Mouse (Mus musculus): ENCODE data around the gene Cpox.

Cpox gene

GRCm38 (mm10) chr16:58697261-58697660 lies 27.2 kb downstream of the Cpox start:
- Histone ChIP-seq H3K36me3 (ENCODE audit: insufficient read depth, low read length) (no peaks in the 10 kb centered on the region), H3K27me3 (ENCODE audit: insufficient read depth, low read length) (no peaks in the 10 kb centered on the region), H3K4me1 (replicated peaks; ENCODE audit: low read depth, low read length) (no peaks in the 10 kb centered on the region), H3K9me3 (ENCODE audit: low read length) (no peaks in the 10 kb centered on the region), H3K4me3 (replicated peaks; ENCODE audit: low read length) (no peak overlapping the region)
- TF ChIP-seq POU5F1 (IDR thresholded peaks at IDR 0.05; ENCODE audit: borderline replicate concordance, low read length) = no peak
- TF ChIP-seq CTCF (conservative IDR thresholded peaks at IDR 0.05; ENCODE audit: low read length) = no peak
- no peak for TF ChIP-seq NANOG (IDR thresholded peaks at IDR 0.05; ENCODE audit: borderline replicate concordance, low read length)

GRCm38 (mm10) chr16:58700174-58700573 lies 30.1 kb downstream of the Cpox start:
- Histone ChIP-seq H3K4me1 (replicated peaks; ENCODE audit: low read depth, low read length) (no peaks in the 10 kb centered on the region), H3K27me3 (ENCODE audit: insufficient read depth, low read length) (no peaks in the 10 kb centered on the region; the same call in 1 of the 2 replicates), H3K9me3 (ENCODE audit: low read length) (no peaks in the 10 kb centered on the region), H3K36me3 (ENCODE audit: insufficient read depth, low read length) (no peaks in the 10 kb centered on the region), H3K4me3 (replicated peaks; ENCODE audit: low read length) (no peak overlapping the region)
- TF ChIP-seq NANOG (IDR thresholded peaks at IDR 0.05; ENCODE audit: borderline replicate concordance, low read length) = no peak
- TF ChIP-seq POU5F1 (IDR thresholded peaks at IDR 0.05; ENCODE audit: borderline replicate concordance, low read length) = no peak
- TF ChIP-seq CTCF (conservative IDR thresholded peaks at IDR 0.05; ENCODE audit: low read length) = no peak

- Histone ChIP-seq H3K4me3 (replicated peaks; ENCODE audit: low read length) (no peak overlapping the region), H3K4me1 (replicated peaks; ENCODE audit: low read depth, low read length) (no peaks in the 10 kb centered on the region), H3K36me3 (ENCODE audit: insufficient read depth, low read length) (no peaks in the 10 kb centered on the region), H3K9me3 (ENCODE audit: low read length) (no peaks in the 10 kb centered on the region), H3K27me3 (ENCODE audit: insufficient read depth, low read length) (no peaks in the 10 kb centered on the region; the same call in 1 of the 2 replicates)
- TF ChIP-seq NANOG (IDR thresholded peaks at IDR 0.05; ENCODE audit: borderline replicate concordance, low read length) = no peak
Measured at GRCm38 (mm10) chr16:58700816-58701424, 30.8 kb downstream of the Cpox start.

- Histone ChIP-seq H3K4me1 (replicated peaks; ENCODE audit: low read depth, low read length) (no peaks in the 10 kb centered on the region), H3K36me3 (ENCODE audit: insufficient read depth, low read length) (no peaks in the 10 kb centered on the region), H3K9me3 (ENCODE audit: low read length) (no peaks in the 10 kb centered on the region), H3K27me3 (ENCODE audit: insufficient read depth, low read length) (no peaks in the 10 kb centered on the region; the same call in 1 of the 2 replicates), H3K4me3 (replicated peaks; ENCODE audit: low read length) (no peak overlapping the region)
- TF ChIP-seq CTCF (conservative IDR thresholded peaks at IDR 0.05; ENCODE audit: low read length) (no peak), POU5F1 (IDR thresholded peaks at IDR 0.05; ENCODE audit: borderline replicate concordance, low read length) (no peak), NANOG (IDR thresholded peaks at IDR 0.05; ENCODE audit: borderline replicate concordance, low read length) (no peak)
Measured at GRCm38 (mm10) chr16:58701779-58702178, 31.7 kb downstream of the Cpox start.

- Histone ChIP-seq H3K4me1 (replicated peaks; ENCODE audit: low read depth, low read length) (no peaks in the 10 kb centered on the region), H3K36me3 (ENCODE audit: insufficient read depth, low read length) (no peaks in the 10 kb centered on the region), H3K9me3 (ENCODE audit: low read length) (no peaks in the 10 kb centered on the region), H3K27me3 (ENCODE audit: insufficient read depth, low read length) (no peaks in the 10 kb centered on the region; the same call in 1 of the 2 replicates), H3K4me3 (replicated peaks; ENCODE audit: low read length) (no peak overlapping the region)
- TF ChIP-seq POU5F1 (IDR thresholded peaks at IDR 0.05; ENCODE audit: borderline replicate concordance, low read length) (no peak), NANOG (IDR thresholded peaks at IDR 0.05; ENCODE audit: borderline replicate concordance, low read length) (no peak), CTCF (conservative IDR thresholded peaks at IDR 0.05; ENCODE audit: low read length) (no peak)
Measured at GRCm38 (mm10) chr16:58702329-58702932, 32.3 kb downstream of the Cpox start.

- H3K9me3 ChIP-seq (ENCODE audit: low read length) = no peaks in the 10 kb centered on the region
- H3K36me3 ChIP-seq (ENCODE audit: insufficient read depth, low read length) = no peaks in the 10 kb centered on the region
- no peaks in the 10 kb centered on the region for H3K4me1 ChIP-seq (replicated peaks; ENCODE audit: low read depth, low read length)
- H3K27me3 ChIP-seq (ENCODE audit: insufficient read depth, low read length) = no peaks in the 10 kb centered on the region; the same call in 1 of the 2 replicates
- H3K4me3 ChIP-seq (replicated peaks; ENCODE audit: low read length) = no peak overlapping the region
- TF ChIP-seq NANOG (IDR thresholded peaks at IDR 0.05; ENCODE audit: borderline replicate concordance, low read length) (no peak), CTCF (conservative IDR thresholded peaks at IDR 0.05; ENCODE audit: low read length) (no peak), POU5F1 (IDR thresholded peaks at IDR 0.05; ENCODE audit: borderline replicate concordance, low read length) (no peak)
Measured at GRCm38 (mm10) chr16:58703382-58704124, 33.5 kb downstream of the Cpox start.

GRCm38 (mm10) chr16:58704999-58705398 lies 34.9 kb downstream of the Cpox start:
- Histone ChIP-seq H3K36me3 (ENCODE audit: insufficient read depth, low read length) (no peaks in the 10 kb centered on the region), H3K4me1 (replicated peaks; ENCODE audit: low read depth, low read length) (no peaks in the 10 kb centered on the region), H3K4me3 (replicated peaks; ENCODE audit: low read length) (no peak overlapping the region), H3K27me3 (ENCODE audit: insufficient read depth, low read length) (no peaks in the 10 kb centered on the region; the same call in 1 of the 2 replicates), H3K9me3 (ENCODE audit: low read length) (no peaks in the 10 kb centered on the region)
- TF ChIP-seq NANOG (IDR thresholded peaks at IDR 0.05; ENCODE audit: borderline replicate concordance, low read length) (no peak), POU5F1 (IDR thresholded peaks at IDR 0.05; ENCODE audit: borderline replicate concordance, low read length) (no peak), CTCF (conservative IDR thresholded peaks at IDR 0.05; ENCODE audit: low read length) (no peak)

GRCm38 (mm10) chr16:58707276-58707905 lies 37.3 kb downstream of the Cpox start:
- no peak overlapping the region for H3K4me3 ChIP-seq (replicated peaks; ENCODE audit: low read length)
- H3K9me3 ChIP-seq (ENCODE audit: low read length) = no peaks in the 10 kb centered on the region
- no peaks in the 10 kb centered on the region for H3K36me3 ChIP-seq (ENCODE audit: insufficient read depth, low read length)
- no peaks in the 10 kb centered on the region for H3K4me1 ChIP-seq (replicated peaks; ENCODE audit: low read depth, low read length)
- TF ChIP-seq POU5F1 (IDR thresholded peaks at IDR 0.05; ENCODE audit: borderline replicate concordance, low read length) (no peak), CTCF (conservative IDR thresholded peaks at IDR 0.05; ENCODE audit: low read length) (no peak), NANOG (IDR thresholded peaks at IDR 0.05; ENCODE audit: borderline replicate concordance, low read length) (no peak)
- no peaks in the 10 kb centered on the region; the same call in 1 of the 2 replicates for H3K27me3 ChIP-seq (ENCODE audit: insufficient read depth, low read length)

Measured in E14TG2a.4 (cell line).